Comparison of ENCODE assay signal across 8 mouse cellular contexts in genomic region chr15:78572658-78573397, GRCm38 (mm10). TPM values are rescaled to one million over a fixed set of nuclear protein-coding genes. Genes with fewer than 3 reads are reported as not detected.
DNase-seq lines count a peak whose midpoint lies in the region; ATAC-seq lines count a peak whose summit lies in the region.

TSS of gene Rac2 (minus strand) at chr15:78572783.

- H3K36me3 ChIP-seq in heart, embryonic 14.5 days (ENCODE audit: control insufficient read depth, insufficient read depth, low read length): no peaks in the 10 kb centered on the region
- H3K36me3 ChIP-seq in lung, embryonic 16.5 days (ENCODE audit: control insufficient read depth, insufficient read depth, low read length): no peaks in the 10 kb centered on the region
- H3K36me3 ChIP-seq in stomach, embryonic 16.5 days (ENCODE audit: control insufficient read depth, insufficient read depth, low read length): no peaks in the 10 kb centered on the region
- no peaks in the 10 kb centered on the region for H3K36me3 ChIP-seq in midbrain, embryonic 15.5 days (replicated peaks)

- intact Hi-C loops in heart, postnatal 25 days (cut with DNase I): no loop called here

- H3K9me3 ChIP-seq in heart, embryonic 14.5 days (ENCODE audit: control insufficient read depth, low read length): no peaks in the 10 kb centered on the region
- no peaks in the 10 kb centered on the region for H3K9me3 ChIP-seq in lung, embryonic 16.5 days (ENCODE audit: control insufficient read depth, low read length)
- no peaks in the 10 kb centered on the region; the same call in 1 of the 2 replicates for H3K9me3 ChIP-seq in stomach, embryonic 16.5 days (replicated peaks; ENCODE audit: control insufficient read depth, low read length)
- no peaks in the 10 kb centered on the region for H3K9me3 ChIP-seq in midbrain, embryonic 15.5 days

- peak within 1 kb of the TSS; percentile 9 to 55; a peak in 2 of 4 replicates for H3K27ac ChIP-seq in heart, embryonic 14.5 days (replicated peaks in 1 of 2; ENCODE audit: control insufficient read depth in 1 of 2, insufficient read depth in 1 of 2, low read depth in 2 of 2, low read length in 2 of 2)
- no peak within 1 kb of the TSS for H3K27ac ChIP-seq in lung, embryonic 16.5 days (ENCODE audit: low read length)
- no peak within 1 kb of the TSS; the same call in 1 of the 2 replicates for H3K27ac ChIP-seq in stomach, embryonic 16.5 days (ENCODE audit: low read length)
- H3K27ac ChIP-seq in midbrain, embryonic 15.5 days: no peak within 1 kb of the TSS

- ATAC-seq in heart, embryonic 14.5 days (ENCODE audit: insufficient number of reproducible peaks, insufficient read depth, low FRiP score, low read depth): no peak
- ATAC-seq in lung, embryonic 16.5 days (ENCODE audit: low read depth): peak; percentile 46; the same call in 1 of the 2 replicates
- ATAC-seq in stomach, embryonic 16.5 days (ENCODE audit: insufficient read depth, low FRiP score): peak; percentile 16; the same call in 1 of the 2 replicates
- ATAC-seq in midbrain, embryonic 15.5 days (replicated peaks): no peak

- no peak within 1 kb of the TSS for H3K4me3 ChIP-seq in heart, embryonic 14.5 days (ENCODE audit: control insufficient read depth in 1 of 2, insufficient read depth in 1 of 2, low read depth in 1 of 2, low read length in 2 of 2)
- peak within 1 kb of the TSS; percentile 18 for H3K4me3 ChIP-seq in lung, embryonic 16.5 days (ENCODE audit: low read length)
- H3K4me3 ChIP-seq in stomach, embryonic 16.5 days (replicated peaks; ENCODE audit: low read length): peak within 1 kb of the TSS; percentile 25
- no peak within 1 kb of the TSS for H3K4me3 ChIP-seq in midbrain, embryonic 15.5 days

- peaks cover 10 to 14% of the 10 kb centered on the region in 2 experiments for H3K4me1 ChIP-seq in heart, embryonic 14.5 days (ENCODE audit: control insufficient read depth in 2 of 2, insufficient read depth in 2 of 2, low read length in 2 of 2)
- peaks cover 2% of the 10 kb centered on the region; the same call in 1 of the 2 replicates for H3K4me1 ChIP-seq in lung, embryonic 16.5 days (replicated peaks; ENCODE audit: control insufficient read depth, insufficient read depth, low read length)
- H3K4me1 ChIP-seq in stomach, embryonic 16.5 days (ENCODE audit: control insufficient read depth, insufficient read depth, low read length): 0 out of 2 replicates have a peak, but pooled peaks cover 3% of the 10 kb centered on the region
- H3K4me1 ChIP-seq in midbrain, embryonic 15.5 days: no peaks in the 10 kb centered on the region

- peak; percentile 97 for DNase-seq in heart, adult 11 months
- no peak for DNase-seq in heart, postnatal 25 days (ENCODE audit: low spot score)
- no peak for DNase-seq in layer of hippocampus, postnatal 36 days
- no peak for DNase-seq in embryo, embryonic 10.5 days (ENCODE audit: low spot score)

- no peak within 1 kb of the TSS; the same call in 1 of the 2 replicates for H3K9ac ChIP-seq in heart, embryonic 14.5 days (ENCODE audit: low read length)
- no peak within 1 kb of the TSS for H3K9ac ChIP-seq in lung, embryonic 16.5 days (ENCODE audit: low read length)
- peak within 1 kb of the TSS; percentile 46 for H3K9ac ChIP-seq in stomach, embryonic 16.5 days (ENCODE audit: low read length)
- no peak within 1 kb of the TSS for H3K9ac ChIP-seq in midbrain, embryonic 15.5 days

- H3K4me2 ChIP-seq in heart, embryonic 14.5 days (ENCODE audit: low read length): peak within 1 kb of the TSS; percentile 26; the same call in 1 of the 2 replicates
- H3K4me2 ChIP-seq in lung, embryonic 16.5 days (ENCODE audit: low read depth, low read length): no peak within 1 kb of the TSS
- H3K4me2 ChIP-seq in stomach, embryonic 16.5 days (ENCODE audit: low read depth, low read length): no peak within 1 kb of the TSS
- H3K4me2 ChIP-seq in midbrain, embryonic 15.5 days: no peak within 1 kb of the TSS

- no peaks in the 10 kb centered on the region for H3K27me3 ChIP-seq in heart, embryonic 14.5 days (ENCODE audit: control insufficient read depth, insufficient read depth, low read length)
- H3K27me3 ChIP-seq in lung, embryonic 16.5 days (ENCODE audit: control insufficient read depth, insufficient read depth, low read depth, low read length): no peaks in the 10 kb centered on the region; the same call in 1 of the 2 replicates
- no peaks in the 10 kb centered on the region for H3K27me3 ChIP-seq in stomach, embryonic 16.5 days (ENCODE audit: control insufficient read depth, insufficient read depth, low read length)
- no peaks in the 10 kb centered on the region for H3K27me3 ChIP-seq in midbrain, embryonic 15.5 days (replicated peaks)

- WGBS in heart, embryonic 14.5 days: 67% methylated on average over 8 of the region's 8 CpGs
- 42% methylated on average over 8 of the region's 8 CpGs for WGBS in lung, embryonic 16.5 days
- 65% methylated on average over 8 of the region's 8 CpGs for WGBS in stomach, embryonic 16.5 days
- WGBS in midbrain, embryonic 15.5 days: 85% methylated on average over 8 of the region's 8 CpGs

RNA-seq across cellular contexts. Expression of gene Rac2, which starts in this region (rescaled TPM):
- 1 to 10 TPM; 5.1 to 5.6 TPM for total RNA-seq in heart, postnatal 25 days (2021)
- 8.1 and 10.0 TPM in 2 replicates for polyA plus RNA-seq in heart, embryonic 14.5 days (2014; fragmentation: Nextera tagmentation; extraction: Ambion mirVana)
- polyA plus RNA-seq in lung, embryonic 16.5 days (2015; fragmentation: Nextera tagmentation; extraction: Ambion mirVana): 23.4 and 39.3 TPM in 2 replicates
- polyA plus RNA-seq in stomach, embryonic 16.5 days (2015; fragmentation: Nextera tagmentation; extraction: Ambion mirVana): 21.1 and 26.2 TPM in 2 replicates
- 1 to 10 TPM; 2.0 to 2.7 TPM for total RNA-seq in layer of hippocampus, postnatal 36 days (2021)
- polyA plus RNA-seq in midbrain, embryonic 15.5 days (2015; fragmentation: Nextera tagmentation; extraction: Ambion mirVana): 7.4 and 8.4 TPM in 2 replicates

Comparison
In these comparisons a context has a peak if more than half of its experiments do, and no peak if none do; other contexts are left out.
1. ATAC-seq: peak in lung, embryonic 16.5 days (single experiment) and stomach, embryonic 16.5 days (single experiment); none in heart, embryonic 14.5 days (single experiment) and midbrain, embryonic 15.5 days (single experiment).
2. H3K27ac ChIP-seq: peak in heart, embryonic 14.5 days (2 of 2); none in lung, embryonic 16.5 days (single experiment), stomach, embryonic 16.5 days (single experiment) and midbrain, embryonic 15.5 days (single experiment).
3. H3K4me3 ChIP-seq: peak in lung, embryonic 16.5 days (single experiment) and stomach, embryonic 16.5 days (single experiment); none in heart, embryonic 14.5 days (0 of 2) and midbrain, embryonic 15.5 days (single experiment).